Mouse (Mus musculus): Measurements from ENCODE around the gene Siah3.

DNA sequence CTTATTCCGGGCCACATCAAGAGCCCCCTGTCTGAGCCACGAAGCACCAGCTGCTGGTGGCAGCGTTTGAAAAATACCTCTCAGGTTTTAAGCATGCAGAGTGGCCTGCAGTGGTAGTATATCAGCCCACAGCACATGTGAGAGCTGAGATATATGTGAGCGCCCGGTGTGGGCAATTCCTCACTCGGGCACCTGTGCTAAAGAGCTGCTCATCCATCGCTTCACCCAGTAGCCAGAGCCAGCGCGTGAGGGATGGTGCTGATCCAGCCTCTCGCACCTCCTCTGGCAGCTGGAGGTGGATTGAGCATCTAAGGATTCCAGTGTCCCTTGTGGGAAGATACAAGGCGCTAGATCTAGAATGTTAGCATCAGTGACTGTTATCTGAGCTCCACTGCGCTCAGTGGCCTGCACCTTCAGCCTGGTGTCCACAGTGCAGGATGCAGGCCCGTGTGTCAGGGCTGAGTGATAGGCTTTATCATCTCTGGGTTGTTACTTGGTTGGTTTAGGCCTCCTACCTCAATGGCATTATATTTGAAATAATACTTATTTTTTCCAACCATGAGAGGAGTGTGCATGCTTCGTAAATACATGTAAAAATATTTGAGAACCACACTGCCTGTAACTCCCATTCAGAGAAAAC is 37.9 kb downstream of the Siah3 start:
- TF ChIP-seq CTCF (IDR thresholded peaks at IDR 0.05; ENCODE audit: insufficient read depth, low read length) = no peak
- no peak for TF ChIP-seq POLR2A (IDR thresholded peaks at IDR 0.05; ENCODE audit: borderline replicate concordance, extremely low read depth, low read depth, low read length)
